Mouse (Mus musculus) heart, embryonic 14.5 days (tissue): Measurements from ENCODE around the gene Ubac2. TPM values are rescaled to one million over a fixed set of nuclear protein-coding genes. Genes with fewer than 3 reads are reported as not detected.
A peak's percentile ranks its signal among the peaks of the same experiment; 100 is the strongest.

ENCODE experiments used
- ATAC-seq: fragments of 200-750 bp; cut with Nextera tagmentation; 2 replicates; pipeline ENCODE4 v1.8.0; 2017; ENCODE audit warnings: low read depth, moderate TSS enrichment; ENCODE audit not compliant: insufficient number of reproducible peaks, insufficient read depth, low FRiP score
- H3K27ac ChIP-seq, 2 experiments: fragments of 200-500 bp in 1 of 2; fragments of 300-500 bp in 1 of 2; sonication (generic) in 1 of 2; replicated peaks in 1 of 2; 2 replicates each; pipeline ENCODE4 v1.5.1; 2012 to 2014; ENCODE audit warnings: low read depth in 2 of 2, low read length in 2 of 2, control low read depth in 1 of 2, mild to moderate bottlenecking in 1 of 2, mixed read lengths in 1 of 2; ENCODE audit not compliant: control insufficient read depth in 1 of 2, insufficient read depth in 1 of 2
- H3K27me3 ChIP-seq: fragments of 300-500 bp; sonication (generic); 2 replicates; pipeline ENCODE4 v1.6.1; 2014; ENCODE audit warnings: mild to moderate bottlenecking, low read length, control low read depth; ENCODE audit not compliant: control insufficient read depth, insufficient read depth
- H3K36me3 ChIP-seq: fragments of 300-500 bp; sonication (generic); 2 replicates; pipeline ENCODE4 v1.6.1; 2014; ENCODE audit warnings: mild to moderate bottlenecking, control low read depth, low read length, mixed read lengths; ENCODE audit not compliant: control insufficient read depth, insufficient read depth
- H3K4me1 ChIP-seq, 2 experiments: fragments of 200-500 bp in 1 of 2; fragments of 300-500 bp in 1 of 2; sonication (generic) in 1 of 2; 2 replicates each; pipeline ENCODE4 v1.6.1; 2012 to 2014; ENCODE audit warnings: low read length in 2 of 2, control low read depth in 1 of 2, mixed read lengths in 1 of 2; ENCODE audit not compliant: control insufficient read depth in 2 of 2, insufficient read depth in 2 of 2
- H3K4me2 ChIP-seq: fragments of 300-500 bp; sonication (generic); 2 replicates; pipeline ENCODE4 v1.6.1; 2014; ENCODE audit warnings: mild to moderate bottlenecking, low read length
- H3K4me3 ChIP-seq, 2 experiments: fragments of 200-500 bp in 1 of 2; fragments of 300-500 bp in 1 of 2; sonication (generic) in 1 of 2; 2 replicates each; pipeline ENCODE4 v1.5.1; 2012 to 2014; ENCODE audit warnings: low read length in 2 of 2, mild to moderate bottlenecking in 2 of 2, control low read depth in 1 of 2, low read depth in 1 of 2, moderate library complexity in 1 of 2; ENCODE audit not compliant: control insufficient read depth in 1 of 2, insufficient read depth in 1 of 2
- H3K9ac ChIP-seq: fragments of 300-500 bp; sonication (generic); 2 replicates; pipeline ENCODE4 v1.6.1; 2014; ENCODE audit warnings: mild to moderate bottlenecking, low read length
- H3K9me3 ChIP-seq: fragments of 300-500 bp; sonication (generic); 2 replicates; pipeline ENCODE4 v1.6.1; 2016; ENCODE audit warnings: low read length, control low read depth; ENCODE audit not compliant: control insufficient read depth
- WGBS: fragments of 180-500 bp; shearing (Covaris S2); extraction: QIAGEN DNeasy Blood & Tissue Kit; methylation state at CpG from one replicate; pipeline ENCODE4 v1.1.7; 2014; 5-methylcytosine and 5-hydroxymethylcytosine counted together
- polyA plus RNA-seq: library from polyadenylated mRNA; unstranded; fragments of >200 nt; fragmentation: Nextera tagmentation; extraction: Ambion mirVana; gene quantifications from 2 replicates; pipeline ENCODE4 v1.2.1, GENCODE M21; 2014

Gene Ubac2
- polyA plus RNA-seq, 1 experiment from 2014 or later, result 56.3 TPM

DNA sequence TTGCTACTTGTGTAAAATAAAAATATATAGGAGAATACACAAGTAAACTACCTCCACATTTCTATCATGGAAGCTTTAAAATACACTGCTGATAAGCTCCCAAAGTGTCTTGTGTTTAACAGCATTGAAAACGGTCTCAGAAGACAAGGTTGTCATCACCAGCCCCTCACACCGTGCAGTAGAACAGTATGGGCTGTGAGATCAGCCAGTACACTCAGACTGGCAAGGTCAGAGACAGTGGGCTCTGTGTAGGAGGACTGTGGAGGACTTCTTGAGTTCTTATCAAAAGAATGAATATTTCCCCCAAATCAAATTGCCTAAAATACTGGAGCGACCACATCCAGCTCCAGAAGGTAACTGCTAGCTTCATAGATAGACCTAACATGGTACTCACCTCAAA lies 61.2 kb downstream of the Ubac2 start:
- Histone ChIP-seq H3K4me2 (no peak overlapping the region), H3K4me3 (no peak overlapping the region), H3K27me3 (no peaks in the 10 kb centered on the region), H3K27ac (peak overlapping the region in 1 of 2 experiments; percentile 50; a peak in 1 of 4 replicates), H3K9me3 (peaks cover 10% of the 10 kb centered on the region), H3K9ac (no peak overlapping the region), H3K4me1 (peaks cover 6 to 17% of the 10 kb centered on the region in 2 experiments), H3K36me3 (no peaks in the 10 kb centered on the region)
- ATAC-seq, result no peak
- 11% methylated on average over 3 of the region's 3 CpGs for WGBS

DNA sequence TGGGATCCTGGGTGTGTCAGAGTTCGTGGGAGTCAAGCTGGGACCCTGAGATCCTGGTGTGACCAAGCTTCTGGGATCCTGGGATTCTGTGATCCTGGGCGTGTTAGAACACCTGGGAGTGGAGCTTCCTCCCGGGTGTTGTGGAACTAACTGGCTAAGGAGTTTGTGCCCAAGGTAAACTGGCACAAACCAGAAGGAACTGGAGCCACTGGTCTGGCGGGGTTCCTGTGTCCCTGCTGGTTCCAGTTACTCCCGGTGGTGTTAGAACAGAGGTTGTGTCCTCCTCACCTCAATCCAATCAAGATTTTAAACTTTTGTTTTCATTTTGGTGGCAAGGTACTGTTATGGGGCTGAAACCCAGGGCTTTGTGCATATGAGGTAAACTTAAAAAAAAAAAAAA lies 67.7 kb downstream of the Ubac2 start:
- H3K36me3 ChIP-seq, result no peaks in the 10 kb centered on the region
- WGBS, result 79% methylated on average over 5 of the region's 5 CpGs
- no peak overlapping the region for H3K4me3 ChIP-seq
- ATAC-seq, result no peak
- H3K4me1 ChIP-seq, result no peaks in the 10 kb centered on the region
- H3K4me2 ChIP-seq, result no peak overlapping the region
- H3K9me3 ChIP-seq, result no peaks in the 10 kb centered on the region
- no peaks in the 10 kb centered on the region for H3K27me3 ChIP-seq
- H3K9ac ChIP-seq, result no peak overlapping the region
- H3K27ac ChIP-seq, result no peak overlapping the region

- H3K4me1 ChIP-seq, result 0 out of 4 replicates have a peak, but pooled peaks cover 2 to 4% of the 10 kb centered on the region in 2 experiments
- no peak overlapping the region for H3K4me2 ChIP-seq
- H3K9me3 ChIP-seq, result no peaks in the 10 kb centered on the region
- no peaks in the 10 kb centered on the region for H3K27me3 ChIP-seq
- no peak for ATAC-seq
- H3K4me3 ChIP-seq, result no peak overlapping the region
- 73% methylated on average over 8 of the region's 8 CpGs for WGBS
- H3K9ac ChIP-seq, result no peak overlapping the region
- no peaks in the 10 kb centered on the region for H3K36me3 ChIP-seq
- H3K27ac ChIP-seq, result no peak overlapping the region
Measured at GRCm38 (mm10) chr14:121946728-121947127, 68.3 kb downstream of the Ubac2 start.

DNA sequence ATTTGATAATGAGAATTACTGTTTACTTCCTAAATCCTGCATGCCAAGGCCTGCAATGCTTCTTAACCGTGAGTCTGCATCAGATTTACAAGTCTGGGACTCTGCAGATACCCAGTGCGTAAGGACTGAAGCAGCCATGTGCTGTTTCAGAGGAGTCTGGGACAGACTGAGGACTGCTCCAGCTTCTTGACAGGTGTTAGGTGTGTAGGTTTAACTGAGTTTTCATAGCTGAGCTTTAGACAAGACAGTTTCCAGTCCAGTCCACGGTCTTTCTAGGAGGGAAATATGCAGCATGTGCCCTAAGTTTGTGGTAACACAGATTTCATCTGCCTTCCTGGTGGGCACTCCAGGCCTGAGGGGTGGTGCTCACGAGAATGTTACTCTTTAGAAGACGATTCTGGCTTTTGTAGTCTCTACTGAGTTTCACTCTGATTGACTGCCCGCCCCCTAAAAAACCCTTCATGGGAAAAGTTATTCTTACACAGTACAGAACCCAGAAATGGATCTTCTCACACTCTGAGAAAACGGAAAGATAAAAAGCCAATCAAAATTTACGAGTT lies 68.9 kb downstream of the Ubac2 start:
- no peak overlapping the region for H3K9ac ChIP-seq
- no peaks in the 10 kb centered on the region for H3K9me3 ChIP-seq
- 0 out of 4 replicates have a peak, but pooled peaks cover 2 to 4% of the 10 kb centered on the region in 2 experiments for H3K4me1 ChIP-seq
- H3K27me3 ChIP-seq, result no peaks in the 10 kb centered on the region
- 76% methylated on average over 8 of the region's 8 CpGs for WGBS
- no peak for ATAC-seq
- no peak overlapping the region for H3K4me2 ChIP-seq
- H3K36me3 ChIP-seq, result no peaks in the 10 kb centered on the region
- no peak overlapping the region for H3K27ac ChIP-seq
- no peak overlapping the region for H3K4me3 ChIP-seq

GRCm38 (mm10) chr14:121947966-121948365 lies 69.5 kb downstream of the Ubac2 start:
- H3K4me1 ChIP-seq, result 0 out of 4 replicates have a peak, but pooled peaks cover 2 to 4% of the 10 kb centered on the region in 2 experiments
- no peaks in the 10 kb centered on the region for H3K36me3 ChIP-seq
- H3K4me2 ChIP-seq, result no peak overlapping the region
- H3K9ac ChIP-seq, result no peak overlapping the region
- no peak overlapping the region for H3K4me3 ChIP-seq
- ATAC-seq, result no peak
- 75% methylated on average over 3 of the region's 3 CpGs for WGBS
- H3K27me3 ChIP-seq, result no peaks in the 10 kb centered on the region
- H3K9me3 ChIP-seq, result no peaks in the 10 kb centered on the region
- H3K27ac ChIP-seq, result no peak overlapping the region

DNA sequence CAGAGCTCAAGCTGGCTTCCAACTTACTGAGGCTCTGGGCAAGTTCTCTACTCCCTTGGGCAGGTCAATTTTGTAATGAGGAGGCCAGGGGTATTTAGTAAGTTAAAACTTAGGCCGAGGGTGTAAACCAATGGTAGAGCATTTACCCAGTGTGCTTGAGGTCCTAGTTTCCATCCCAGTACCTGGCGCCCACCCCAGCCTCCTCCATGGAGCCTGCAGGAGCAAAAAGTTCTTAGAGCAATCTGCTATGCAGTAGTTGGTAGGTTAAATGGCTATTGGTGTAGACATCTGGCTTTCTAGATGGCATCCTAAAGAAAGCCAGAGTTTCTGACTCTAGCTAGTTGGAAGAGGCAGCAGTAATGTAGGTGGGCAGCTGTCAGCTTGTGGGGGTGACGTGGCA lies 71.0 kb downstream of the Ubac2 start:
- Histone ChIP-seq H3K4me3 (no peak overlapping the region), H3K36me3 (no peaks in the 10 kb centered on the region), H3K4me1 (peaks cover 4 to 9% of the 10 kb centered on the region in 2 experiments; a peak in 1 of 4 replicates), H3K27me3 (no peaks in the 10 kb centered on the region), H3K27ac (no peak overlapping the region), H3K9ac (no peak overlapping the region), H3K9me3 (no peaks in the 10 kb centered on the region), H3K4me2 (no peak overlapping the region)
- no peak for ATAC-seq
- WGBS, result 89% methylated on average over 3 of the region's 3 CpGs

DNA sequence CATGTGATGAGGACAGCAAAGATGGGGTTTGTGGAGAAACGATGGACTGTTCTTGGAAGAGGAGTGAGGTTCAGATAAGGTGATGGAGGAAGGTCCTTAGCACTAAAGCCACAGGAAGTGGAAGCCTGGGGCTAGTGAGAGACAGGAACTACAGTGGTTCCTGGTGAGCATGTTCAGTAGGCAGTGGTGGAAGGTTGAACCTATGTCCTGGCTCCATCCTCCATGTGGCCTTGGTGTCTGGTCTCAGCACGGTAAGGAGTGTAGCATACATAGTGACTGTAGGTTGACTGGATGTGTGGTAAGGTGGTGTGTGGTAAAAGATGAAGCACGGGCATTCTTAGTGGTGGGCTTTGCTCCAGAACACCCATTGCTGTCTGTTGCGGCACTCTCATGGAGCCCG lies 71.5 kb downstream of the Ubac2 start:
- H3K4me3 ChIP-seq, result no peak overlapping the region
- H3K4me1 ChIP-seq, result peaks cover 4 to 9% of the 10 kb centered on the region in 2 experiments; a peak in 1 of 4 replicates
- no peak overlapping the region for H3K27ac ChIP-seq
- no peaks in the 10 kb centered on the region for H3K36me3 ChIP-seq
- H3K9ac ChIP-seq, result no peak overlapping the region
- WGBS, result 86% methylated on average over 5 of the region's 5 CpGs
- H3K4me2 ChIP-seq, result no peak overlapping the region
- H3K9me3 ChIP-seq, result no peaks in the 10 kb centered on the region
- no peaks in the 10 kb centered on the region for H3K27me3 ChIP-seq
- ATAC-seq, result no peak
